Mouse (Mus musculus) hindbrain, embryonic 10.5 days (tissue): ENCODE results near the gene Sds. TPM values are rescaled to one million over a fixed set of nuclear protein-coding genes. Genes with fewer than 3 reads are reported as not detected.

Experiments used
- DNase-seq: peaks from one replicate; pipeline ENCODE4 v3.0.0-alpha.2; 2017; ENCODE audit warnings: low spot score
- H3K27ac ChIP-seq: fragments of 300-500 bp; sonication (generic); 2 replicates; pipeline ENCODE4 v1.5.1; 2016; ENCODE audit warnings: mild to moderate bottlenecking, moderate library complexity
- H3K27me3 ChIP-seq: fragments of 300-500 bp; sonication (generic); 2 replicates; pipeline ENCODE4 v1.6.1; 2016; ENCODE audit warnings: mild to moderate bottlenecking; ENCODE audit not compliant: poor library complexity, insufficient read depth, severe bottlenecking
- H3K36me3 ChIP-seq: fragments of 300-500 bp; sonication (generic); 2 replicates; pipeline ENCODE4 v1.6.1; 2016; ENCODE audit warnings: mild to moderate bottlenecking, moderate library complexity
- H3K4me1 ChIP-seq: fragments of 300-500 bp; sonication (generic); replicated peaks from 2 replicates; pipeline ENCODE4 v1.6.1; 2016; ENCODE audit warnings: mild to moderate bottlenecking
- H3K4me3 ChIP-seq: fragments of 300-500 bp; sonication (generic); 2 replicates; pipeline ENCODE4 v1.5.1; 2016; ENCODE audit warnings: mild to moderate bottlenecking, moderate library complexity
- H3K9me3 ChIP-seq: fragments of 300-500 bp; sonication (generic); 2 replicates; pipeline ENCODE4 v1.6.1; 2016; ENCODE audit warnings: mild to moderate bottlenecking, moderate library complexity
- WGBS: fragments of 180-500 bp; shearing (Covaris S2); methylation state at CpG from one replicate; pipeline ENCODE4 v1.1.7; 2016; 5-methylcytosine and 5-hydroxymethylcytosine counted together
- polyA plus RNA-seq: library from polyadenylated mRNA; unstranded; fragments of >200 nt; fragmentation: Nextera tagmentation; extraction: Ambion mirVana; gene quantifications from 2 replicates; pipeline ENCODE4 v1.2.1, GENCODE M21; 2016

The Sds gene
- polyA plus RNA-seq, 1 experiment from 2014 or later, result not detected

GRCm38 (mm10) chr5:120435006-120435681 lies 41.2 kb upstream of the Sds start:
- no peaks in the 10 kb centered on the region for H3K9me3 ChIP-seq
- no peaks in the 10 kb centered on the region for H3K36me3 ChIP-seq
- DNase-seq, result peak; percentile 55
- WGBS, result under 1% methylated on average over 44 of the region's 44 CpGs
- peak overlapping the region; percentile 57 for H3K4me3 ChIP-seq
- H3K27ac ChIP-seq, result peak overlapping the region; percentile 86
- H3K27me3 ChIP-seq, result peaks cover 100% of the 10 kb centered on the region
- H3K4me1 ChIP-seq, result peaks cover 74% of the 10 kb centered on the region

DNA sequence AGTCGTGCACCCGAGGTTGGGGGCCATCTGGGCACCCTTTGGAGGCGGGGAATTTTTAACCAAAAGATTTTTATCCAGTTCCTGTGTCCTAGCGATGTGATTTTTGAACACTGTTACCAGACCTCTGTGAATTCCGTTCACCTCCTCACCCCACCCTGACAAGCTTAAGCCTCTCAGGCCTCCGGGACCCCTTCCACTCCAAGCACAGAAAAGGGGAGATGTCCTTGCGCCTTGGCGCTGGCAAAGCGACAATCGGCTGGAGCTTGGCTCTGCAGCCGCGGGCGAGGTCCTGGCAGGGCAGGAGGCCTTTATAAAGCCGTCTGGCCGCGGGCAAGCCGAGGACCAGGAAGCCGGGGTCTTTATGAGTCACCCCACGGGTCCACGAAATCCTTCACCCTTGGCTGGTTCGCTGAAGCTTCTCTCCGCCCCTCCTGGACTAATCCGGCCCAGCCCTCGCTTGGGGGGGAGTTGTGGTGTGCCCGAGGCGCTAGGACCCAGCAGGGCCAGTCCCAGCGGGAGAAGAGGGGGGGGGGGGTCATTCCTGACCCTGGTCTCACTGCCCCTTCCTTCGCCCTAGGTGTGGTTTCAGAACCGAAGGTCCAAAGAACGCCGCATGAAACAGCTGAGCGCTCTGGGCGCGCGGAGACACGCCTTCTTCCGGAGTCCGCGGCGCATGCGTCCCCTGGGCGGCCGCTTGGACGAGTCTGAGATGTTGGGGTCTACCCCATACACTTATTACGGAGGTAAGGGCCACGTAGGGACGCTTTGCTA lies 40.4 kb upstream of the Sds start:
- Histone ChIP-seq H3K9me3 (no peaks in the 10 kb centered on the region), H3K36me3 (no peaks in the 10 kb centered on the region), H3K4me3 (peak overlapping the region; percentile 57), H3K27me3 (peaks cover 100% of the 10 kb centered on the region), H3K4me1 (peaks cover 78% of the 10 kb centered on the region), H3K27ac (peak overlapping the region; percentile 86)
- under 1% methylated on average over 47 of the region's 47 CpGs for WGBS
- peak; percentile 58 for DNase-seq

GRCm38 (mm10) chr5:120436885-120437495 lies 39.3 kb upstream of the Sds start:
- peaks cover 72% of the 10 kb centered on the region for H3K4me1 ChIP-seq

DNA sequence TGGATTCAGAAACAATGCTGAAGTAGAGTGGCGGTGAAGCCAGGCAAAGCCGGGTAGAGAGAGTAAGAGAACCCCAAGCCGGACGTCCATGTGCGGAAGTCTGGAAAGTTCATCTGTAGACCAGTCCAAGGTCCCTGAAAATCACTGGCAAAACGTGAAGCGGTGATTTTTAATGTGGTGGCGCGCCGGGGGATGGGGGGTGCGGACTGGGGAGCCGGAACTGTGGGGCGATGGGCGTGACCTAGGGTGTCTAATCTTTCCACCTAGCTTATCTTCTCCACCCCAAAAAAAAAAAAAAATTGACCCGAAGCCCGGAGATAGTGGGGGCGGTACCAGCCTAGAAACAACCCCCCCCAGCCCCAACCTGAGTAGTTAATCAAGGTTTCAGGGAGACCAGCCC lies 38.8 kb upstream of the Sds start:
- Histone ChIP-seq H3K4me1 (peaks cover 66% of the 10 kb centered on the region), H3K36me3 (no peaks in the 10 kb centered on the region), H3K4me3 (peak overlapping the region; percentile 57), H3K27me3 (peaks cover 96% of the 10 kb centered on the region), H3K27ac (peak overlapping the region; percentile 86), H3K9me3 (no peaks in the 10 kb centered on the region)
- under 1% methylated on average over 17 of the region's 17 CpGs for WGBS
- peak; percentile 41 for DNase-seq

More at GRCm38 (mm10) chr5:120436885-120437495, 39.3 kb upstream of the Sds start:
- Histone ChIP-seq H3K9me3 (no peaks in the 10 kb centered on the region), H3K36me3 (no peaks in the 10 kb centered on the region), H3K27me3 (peaks cover 97% of the 10 kb centered on the region), H3K4me3 (peak overlapping the region; percentile 57), H3K27ac (peak overlapping the region; percentile 86)
- WGBS, result 1% methylated on average over 18 of the region's 18 CpGs
- peak; percentile 45 for DNase-seq

GRCm38 (mm10) chr5:120437986-120438385 lies 38.3 kb upstream of the Sds start:
- H3K27me3 ChIP-seq, result peaks cover 96% of the 10 kb centered on the region
- H3K4me3 ChIP-seq, result peak overlapping the region; percentile 57
- no peaks in the 10 kb centered on the region for H3K9me3 ChIP-seq
- WGBS, result under 1% methylated on average over 33 of the region's 33 CpGs
- peak overlapping the region; percentile 86 for H3K27ac ChIP-seq
- DNase-seq, result peak; percentile 70
- H3K4me1 ChIP-seq, result peaks cover 65% of the 10 kb centered on the region
- H3K36me3 ChIP-seq, result no peaks in the 10 kb centered on the region

GRCm38 (mm10) chr5:120438469-120438868 lies 37.9 kb upstream of the Sds start:
- Histone ChIP-seq H3K36me3 (no peaks in the 10 kb centered on the region), H3K4me1 (peaks cover 62% of the 10 kb centered on the region), H3K4me3 (peak overlapping the region; percentile 57), H3K27ac (peak overlapping the region; percentile 86), H3K27me3 (peaks cover 96% of the 10 kb centered on the region), H3K9me3 (no peaks in the 10 kb centered on the region)
- peak; percentile 40 for DNase-seq
- WGBS, result 1% methylated on average over 13 of the region's 13 CpGs

- Histone ChIP-seq H3K4me1 (peaks cover 60% of the 10 kb centered on the region), H3K9me3 (no peaks in the 10 kb centered on the region), H3K4me3 (peak overlapping the region; percentile 57), H3K27ac (peak overlapping the region; percentile 86), H3K27me3 (peaks cover 95% of the 10 kb centered on the region), H3K36me3 (no peaks in the 10 kb centered on the region)
- 2% methylated on average over 27 of the region's 27 CpGs for WGBS
- peak; percentile 37 for DNase-seq
Measured at GRCm38 (mm10) chr5:120438991-120439710, 37.2 kb upstream of the Sds start.

GRCm38 (mm10) chr5:120439887-120440670 lies 36.2 kb upstream of the Sds start:
- WGBS, result 2% methylated on average over 61 of the region's 61 CpGs
- peaks cover 95% of the 10 kb centered on the region for H3K27me3 ChIP-seq
- H3K4me3 ChIP-seq, result peak overlapping the region; percentile 57
- H3K9me3 ChIP-seq, result no peaks in the 10 kb centered on the region
- H3K36me3 ChIP-seq, result no peaks in the 10 kb centered on the region
- DNase-seq, result peak; percentile 49
- peak overlapping the region; percentile 86 for H3K27ac ChIP-seq
- peaks cover 55% of the 10 kb centered on the region for H3K4me1 ChIP-seq

DNA sequence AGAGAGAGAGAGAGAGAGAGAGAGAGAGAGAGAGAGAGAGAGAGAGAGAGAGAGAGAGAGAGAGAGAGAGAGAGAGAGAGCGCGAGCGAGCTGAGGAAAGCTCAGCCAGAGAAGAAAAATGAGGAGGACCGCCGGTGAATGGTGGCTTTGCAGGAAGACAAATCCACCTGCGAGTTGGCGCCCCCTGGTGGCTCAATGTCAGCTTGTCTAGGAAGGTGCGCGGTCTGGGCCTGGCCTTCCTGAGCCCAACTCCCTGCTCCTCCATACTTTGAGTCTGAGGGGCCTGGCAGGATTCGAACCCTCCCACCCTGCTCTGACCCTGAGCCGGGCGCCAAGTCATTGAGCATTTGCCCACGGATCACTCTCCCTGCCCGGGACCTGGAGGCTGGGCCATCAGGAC lies 35.6 kb upstream of the Sds start:
- Histone ChIP-seq H3K36me3 (no peaks in the 10 kb centered on the region), H3K27ac (no peak overlapping the region), H3K27me3 (peaks cover 94% of the 10 kb centered on the region), H3K9me3 (no peaks in the 10 kb centered on the region), H3K4me3 (peak overlapping the region; percentile 57), H3K4me1 (peaks cover 48% of the 10 kb centered on the region)
- WGBS, result 8% methylated on average over 14 of the region's 14 CpGs
- DNase-seq, result peak; percentile 92

GRCm38 (mm10) chr5:120447305-120447704 lies 29.0 kb upstream of the Sds start:
- Histone ChIP-seq H3K27me3 (peaks cover 46% of the 10 kb centered on the region), H3K4me1 (0 out of 2 replicates have a peak, but pooled peaks cover 3% of the 10 kb centered on the region), H3K4me3 (no peak overlapping the region), H3K27ac (no peak overlapping the region), H3K9me3 (no peaks in the 10 kb centered on the region), H3K36me3 (no peaks in the 10 kb centered on the region)
- 47% methylated on average over 13 of the region's 13 CpGs for WGBS
- no peak for DNase-seq

DNA sequence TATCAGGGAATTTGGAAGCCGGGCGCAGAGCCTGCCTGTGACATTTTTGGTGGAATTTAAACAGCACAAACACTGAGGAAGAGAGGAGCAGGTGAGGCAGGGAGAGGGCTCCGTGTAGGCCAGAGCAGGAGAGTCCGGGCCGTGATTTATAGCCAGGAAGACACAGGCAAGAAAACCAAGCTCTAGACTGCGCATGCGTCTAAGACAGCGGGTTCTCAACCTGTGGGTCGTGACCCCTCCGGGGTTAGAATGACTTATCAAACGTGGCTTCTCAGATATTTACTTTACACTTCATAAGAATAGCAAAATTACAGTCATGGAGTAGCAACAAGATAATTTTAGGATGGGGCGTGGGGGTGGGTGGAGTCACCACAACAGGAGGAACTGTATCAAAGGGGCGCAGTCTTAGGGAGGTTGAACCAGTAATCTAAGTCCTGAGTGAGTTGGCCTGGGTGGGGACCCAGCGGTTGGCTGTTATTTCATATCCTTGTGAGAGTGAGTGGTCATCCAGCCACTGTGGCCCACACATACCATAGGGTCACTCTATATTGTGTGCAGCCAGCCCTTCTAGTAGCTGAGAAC lies 21.5 kb upstream of the Sds start:
- Histone ChIP-seq H3K27me3 (peaks cover 31% of the 10 kb centered on the region), H3K4me3 (no peak overlapping the region), H3K9me3 (no peaks in the 10 kb centered on the region), H3K4me1 (peaks cover 11% of the 10 kb centered on the region; the same call in 1 of the 2 replicates), H3K36me3 (no peaks in the 10 kb centered on the region), H3K27ac (no peak overlapping the region)
- WGBS, result 73% methylated on average over 14 of the region's 14 CpGs
- no peak for DNase-seq
